Mouse (Mus musculus): ENCODE measurements around the gene Bcar1. TPM values are rescaled to one million over a fixed set of nuclear protein-coding genes. Genes with fewer than 3 reads are reported as not detected.

The Bcar1 gene
- polyA plus RNA-seq, 1 experiment from 2014 or later = 38.5 TPM

DNA sequence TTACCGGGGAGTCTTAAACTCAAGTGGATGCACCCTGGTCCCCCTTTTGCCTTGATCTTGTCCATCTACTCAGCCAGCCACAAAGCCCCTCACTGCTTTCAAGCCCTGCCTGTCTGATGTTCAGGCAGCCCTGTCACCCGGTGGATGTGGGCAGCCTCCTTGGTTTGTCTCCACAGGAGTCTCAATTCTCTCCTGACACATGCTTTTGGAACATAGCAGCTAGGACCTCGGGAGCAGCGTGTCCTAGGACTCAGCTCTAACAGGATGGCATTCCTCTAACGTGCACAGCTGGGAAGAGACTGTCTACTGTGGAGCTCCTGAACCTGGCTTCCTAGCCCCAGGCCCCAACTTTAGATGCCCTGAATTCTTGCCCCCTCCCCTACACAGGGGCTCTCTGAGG lies 37.9 kb downstream of the Bcar1 start:
- H3K27ac ChIP-seq (ENCODE audit: low read length) = peak overlapping the region; percentile 92
- peaks cover 3% of the 10 kb centered on the region; the same call in 1 of the 2 replicates for H3K4me1 ChIP-seq (ENCODE audit: control insufficient read depth, insufficient read depth, low read length)
- no peaks in the 10 kb centered on the region for H3K9me3 ChIP-seq (replicated peaks; ENCODE audit: control insufficient read depth, low read length)
- no peaks in the 10 kb centered on the region for H3K27me3 ChIP-seq (ENCODE audit: control insufficient read depth, insufficient read depth, low read length)
- 57% methylated on average over 5 of the region's 5 CpGs for WGBS
- no peak for ATAC-seq (ENCODE audit: insufficient read depth, low FRiP score)
- H3K36me3 ChIP-seq (ENCODE audit: control insufficient read depth, insufficient read depth, low read length) = peaks cover 4% of the 10 kb centered on the region; the same call in 1 of the 2 replicates
- no peak overlapping the region for H3K4me3 ChIP-seq (replicated peaks; ENCODE audit: low read length)
- no peak overlapping the region for H3K4me2 ChIP-seq (ENCODE audit: low read depth, low read length)
- H3K9ac ChIP-seq (ENCODE audit: low read length) = no peak overlapping the region

DNA sequence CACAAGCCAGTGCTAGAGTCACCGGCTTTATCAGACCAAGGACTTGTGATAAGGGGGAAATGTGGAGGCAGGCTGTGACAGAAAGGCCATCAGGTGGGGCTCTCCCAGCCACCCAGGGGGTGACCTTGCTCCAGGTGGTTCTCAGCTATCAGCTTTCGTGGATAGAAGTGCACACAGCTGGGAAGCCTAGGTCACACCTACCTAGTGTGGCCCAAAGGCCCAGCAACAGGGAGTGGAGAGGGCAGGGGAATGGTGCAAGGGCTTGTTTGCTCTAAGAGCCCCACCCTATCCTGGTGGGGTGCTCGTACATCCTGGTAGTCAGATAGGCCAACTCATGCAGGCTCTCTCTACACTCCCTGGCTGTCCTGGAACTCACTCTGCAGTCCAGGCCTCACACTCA lies 38.4 kb downstream of the Bcar1 start:
- Histone ChIP-seq H3K4me2 (ENCODE audit: low read depth, low read length) (no peak overlapping the region), H3K4me1 (ENCODE audit: control insufficient read depth, insufficient read depth, low read length) (peaks cover 3% of the 10 kb centered on the region; the same call in 1 of the 2 replicates), H3K36me3 (ENCODE audit: control insufficient read depth, insufficient read depth, low read length) (no peaks in the 10 kb centered on the region), H3K27me3 (ENCODE audit: control insufficient read depth, insufficient read depth, low read length) (no peaks in the 10 kb centered on the region), H3K9me3 (replicated peaks; ENCODE audit: control insufficient read depth, low read length) (no peaks in the 10 kb centered on the region), H3K27ac (ENCODE audit: low read length) (peak overlapping the region; percentile 92), H3K4me3 (replicated peaks; ENCODE audit: low read length) (no peak overlapping the region), H3K9ac (ENCODE audit: low read length) (peak overlapping the region; percentile 10; the same call in 1 of the 2 replicates)
- WGBS = 27% methylated on average over 3 of the region's 3 CpGs
- peak; percentile 93 for ATAC-seq (ENCODE audit: insufficient read depth, low FRiP score)

DNA sequence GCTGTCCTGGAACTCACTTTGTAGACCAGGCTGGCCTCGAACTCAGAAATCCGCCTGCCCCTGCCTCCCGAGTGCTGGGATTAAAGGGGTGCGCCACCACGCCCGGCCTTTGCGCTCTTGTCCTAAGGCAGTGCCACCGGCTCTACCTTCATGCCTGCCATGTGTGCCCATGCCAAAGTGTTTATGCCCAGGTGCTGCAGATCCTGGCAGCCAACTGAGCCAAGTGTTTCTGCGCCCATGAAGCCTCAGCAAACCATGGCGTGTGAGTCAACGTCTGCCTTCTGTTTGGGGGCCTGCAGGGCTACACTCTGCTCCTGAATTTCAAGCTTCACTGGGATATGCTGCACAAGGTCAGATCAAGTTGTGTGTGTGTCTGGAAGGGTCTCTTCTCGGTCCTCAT lies 39.0 kb downstream of the Bcar1 start:
- H3K9me3 ChIP-seq (replicated peaks; ENCODE audit: control insufficient read depth, low read length) = no peaks in the 10 kb centered on the region
- ATAC-seq (ENCODE audit: insufficient read depth, low FRiP score) = no peak
- no peaks in the 10 kb centered on the region for H3K36me3 ChIP-seq (ENCODE audit: control insufficient read depth, insufficient read depth, low read length)
- 86% methylated on average over 12 of the region's 12 CpGs for WGBS
- no peak overlapping the region for H3K4me3 ChIP-seq (replicated peaks; ENCODE audit: low read length)
- H3K27ac ChIP-seq (ENCODE audit: low read length) = peak overlapping the region; percentile 92
- H3K9ac ChIP-seq (ENCODE audit: low read length) = peak overlapping the region; percentile 10; the same call in 1 of the 2 replicates
- no peak overlapping the region for H3K4me2 ChIP-seq (ENCODE audit: low read depth, low read length)
- H3K27me3 ChIP-seq (ENCODE audit: control insufficient read depth, insufficient read depth, low read length) = no peaks in the 10 kb centered on the region
- peaks cover 3% of the 10 kb centered on the region; the same call in 1 of the 2 replicates for H3K4me1 ChIP-seq (ENCODE audit: control insufficient read depth, insufficient read depth, low read length)

DNA sequence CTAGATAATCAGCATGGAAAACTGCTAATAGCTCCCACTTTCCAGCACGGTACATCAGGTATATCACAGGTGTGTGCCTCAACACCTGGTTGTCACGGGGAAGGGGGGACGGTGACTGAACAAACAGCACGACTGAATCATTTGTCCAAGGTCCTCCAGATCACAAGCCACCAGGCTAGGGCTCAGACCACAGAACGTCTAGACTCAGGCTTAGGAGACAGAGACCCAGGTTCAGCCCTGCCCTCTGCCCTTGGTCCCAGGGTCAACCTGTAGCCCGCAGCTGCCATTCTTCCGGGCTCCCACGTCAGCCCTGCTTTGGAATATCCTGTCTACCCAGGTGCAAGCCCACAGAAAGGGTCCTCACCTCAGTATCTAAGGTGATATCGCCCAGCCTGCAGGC lies 42.2 kb downstream of the Bcar1 start:
- ATAC-seq (ENCODE audit: insufficient read depth, low FRiP score) = peak; percentile 26; the same call in 1 of the 2 replicates
- Histone ChIP-seq H3K9me3 (replicated peaks; ENCODE audit: control insufficient read depth, low read length) (no peaks in the 10 kb centered on the region), H3K36me3 (ENCODE audit: control insufficient read depth, insufficient read depth, low read length) (no peaks in the 10 kb centered on the region), H3K4me3 (replicated peaks; ENCODE audit: low read length) (no peak overlapping the region), H3K27ac (ENCODE audit: low read length) (no peak overlapping the region), H3K27me3 (ENCODE audit: control insufficient read depth, insufficient read depth, low read length) (no peaks in the 10 kb centered on the region), H3K9ac (ENCODE audit: low read length) (no peak overlapping the region), H3K4me2 (ENCODE audit: low read depth, low read length) (no peak overlapping the region), H3K4me1 (ENCODE audit: control insufficient read depth, insufficient read depth, low read length) (peaks cover 3% of the 10 kb centered on the region; the same call in 1 of the 2 replicates)
- 58% methylated on average over 9 of the region's 9 CpGs for WGBS

DNA sequence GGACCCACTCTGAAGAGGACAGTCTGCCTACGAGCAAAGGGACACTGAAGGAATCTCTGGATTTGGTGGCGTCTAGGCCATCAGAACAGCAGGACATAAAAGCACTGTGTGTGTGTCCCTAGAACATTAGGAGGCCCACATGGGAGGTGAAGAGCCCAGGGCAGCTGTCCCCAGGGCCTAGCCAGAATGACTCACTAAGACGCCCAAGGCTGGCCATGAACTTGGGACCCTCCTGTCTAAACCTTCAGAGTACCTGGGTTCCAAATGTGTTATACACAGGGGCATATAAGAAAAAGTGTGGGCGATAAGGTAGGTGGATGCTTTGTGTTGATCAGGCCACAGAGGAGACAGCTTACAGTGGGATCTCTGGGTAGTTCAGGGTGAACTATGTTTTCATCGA lies 42.9 kb downstream of the Bcar1 start:
- no peaks in the 10 kb centered on the region for H3K36me3 ChIP-seq (ENCODE audit: control insufficient read depth, insufficient read depth, low read length)
- ATAC-seq (ENCODE audit: insufficient read depth, low FRiP score) = no peak
- no peaks in the 10 kb centered on the region for H3K4me1 ChIP-seq (ENCODE audit: control insufficient read depth, insufficient read depth, low read length)
- no peak overlapping the region for H3K4me3 ChIP-seq (replicated peaks; ENCODE audit: low read length)
- 84% methylated on average over 5 of the region's 5 CpGs for WGBS
- H3K27ac ChIP-seq (ENCODE audit: low read length) = peak overlapping the region; percentile 16
- H3K27me3 ChIP-seq (ENCODE audit: control insufficient read depth, insufficient read depth, low read length) = no peaks in the 10 kb centered on the region
- no peak overlapping the region for H3K4me2 ChIP-seq (ENCODE audit: low read depth, low read length)
- no peaks in the 10 kb centered on the region for H3K9me3 ChIP-seq (replicated peaks; ENCODE audit: control insufficient read depth, low read length)
- no peak overlapping the region for H3K9ac ChIP-seq (ENCODE audit: low read length)

DNA sequence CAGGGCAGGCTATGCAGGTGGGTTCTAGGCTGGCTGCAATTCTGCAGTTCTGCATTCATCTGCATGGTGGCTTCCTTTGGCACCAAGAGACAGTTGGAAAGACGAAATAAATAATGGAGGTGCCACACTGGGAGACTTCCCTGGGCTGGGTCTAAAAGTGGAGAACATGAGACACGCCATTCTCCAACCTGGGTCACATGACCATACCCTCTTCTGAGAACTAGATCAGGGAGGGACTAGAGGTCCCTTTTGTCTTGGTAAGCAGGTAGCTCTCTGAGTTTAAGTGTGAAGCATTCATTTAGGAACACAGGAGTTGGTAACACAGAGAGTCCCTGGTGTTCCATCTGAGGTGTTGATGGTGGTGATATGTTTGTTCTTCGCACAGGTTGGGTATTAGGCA lies 43.4 kb downstream of the Bcar1 start:
- ATAC-seq (ENCODE audit: insufficient read depth, low FRiP score) = no peak
- Histone ChIP-seq H3K4me3 (replicated peaks; ENCODE audit: low read length) (no peak overlapping the region), H3K27me3 (ENCODE audit: control insufficient read depth, insufficient read depth, low read length) (no peaks in the 10 kb centered on the region), H3K9me3 (replicated peaks; ENCODE audit: control insufficient read depth, low read length) (no peaks in the 10 kb centered on the region), H3K9ac (ENCODE audit: low read length) (no peak overlapping the region), H3K4me1 (ENCODE audit: control insufficient read depth, insufficient read depth, low read length) (no peaks in the 10 kb centered on the region), H3K4me2 (ENCODE audit: low read depth, low read length) (no peak overlapping the region), H3K27ac (ENCODE audit: low read length) (no peak overlapping the region), H3K36me3 (ENCODE audit: control insufficient read depth, insufficient read depth, low read length) (no peaks in the 10 kb centered on the region)
- 78% methylated on average over 3 of the region's 3 CpGs for WGBS

DNA sequence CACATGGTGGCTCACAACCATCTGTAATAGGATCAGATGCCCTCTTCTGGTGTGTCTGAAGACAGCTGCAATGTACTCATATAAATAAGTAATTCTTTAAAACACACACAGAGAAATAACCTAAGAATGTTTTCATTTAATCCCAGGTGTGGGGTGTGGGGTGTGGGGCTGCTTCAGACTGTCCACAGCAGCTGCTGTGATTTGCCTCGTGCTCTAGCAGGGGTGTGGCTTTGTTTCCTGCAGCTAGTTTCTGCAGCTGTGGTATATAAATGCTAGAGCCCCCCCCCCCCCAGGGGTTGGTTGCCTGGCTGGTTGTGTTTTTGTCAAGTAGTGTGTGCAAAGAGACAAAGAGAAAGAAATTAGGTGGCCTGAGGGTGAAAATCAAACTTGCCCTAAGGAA lies 44.6 kb downstream of the Bcar1 start:
- Histone ChIP-seq H3K27ac (ENCODE audit: low read length) (no peak overlapping the region), H3K9me3 (replicated peaks; ENCODE audit: control insufficient read depth, low read length) (no peaks in the 10 kb centered on the region), H3K9ac (ENCODE audit: low read length) (no peak overlapping the region), H3K4me2 (ENCODE audit: low read depth, low read length) (no peak overlapping the region), H3K36me3 (ENCODE audit: control insufficient read depth, insufficient read depth, low read length) (no peaks in the 10 kb centered on the region), H3K4me3 (replicated peaks; ENCODE audit: low read length) (no peak overlapping the region), H3K27me3 (ENCODE audit: control insufficient read depth, insufficient read depth, low read length) (no peaks in the 10 kb centered on the region), H3K4me1 (ENCODE audit: control insufficient read depth, insufficient read depth, low read length) (no peaks in the 10 kb centered on the region)
- ATAC-seq (ENCODE audit: insufficient read depth, low FRiP score) = no peak
- WGBS = 3% methylated on average over 1 of the region's 1 CpGs

DNA sequence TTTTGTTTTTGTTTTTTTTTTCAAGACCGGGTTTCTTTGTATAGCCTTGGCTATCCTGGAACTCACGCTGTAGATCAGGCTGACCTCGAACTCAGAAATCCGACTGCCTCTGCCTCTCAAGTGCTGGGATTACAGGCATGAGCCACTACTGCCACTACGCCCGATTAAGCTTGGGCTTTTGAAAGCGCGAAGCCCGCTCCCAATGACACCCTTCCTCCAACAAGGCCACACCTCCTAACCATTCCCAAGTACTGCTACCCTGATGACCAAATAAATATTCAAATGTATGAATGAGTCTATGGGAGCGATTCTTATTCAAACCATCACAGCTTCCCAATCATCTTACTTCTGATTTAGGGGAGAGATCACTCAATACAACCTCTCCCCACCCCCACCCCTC lies 46.0 kb downstream of the Bcar1 start:
- no peak for ATAC-seq (ENCODE audit: insufficient read depth, low FRiP score)
- no peak overlapping the region for H3K4me3 ChIP-seq (replicated peaks; ENCODE audit: low read length)
- WGBS = 80% methylated on average over 10 of the region's 10 CpGs

DNA sequence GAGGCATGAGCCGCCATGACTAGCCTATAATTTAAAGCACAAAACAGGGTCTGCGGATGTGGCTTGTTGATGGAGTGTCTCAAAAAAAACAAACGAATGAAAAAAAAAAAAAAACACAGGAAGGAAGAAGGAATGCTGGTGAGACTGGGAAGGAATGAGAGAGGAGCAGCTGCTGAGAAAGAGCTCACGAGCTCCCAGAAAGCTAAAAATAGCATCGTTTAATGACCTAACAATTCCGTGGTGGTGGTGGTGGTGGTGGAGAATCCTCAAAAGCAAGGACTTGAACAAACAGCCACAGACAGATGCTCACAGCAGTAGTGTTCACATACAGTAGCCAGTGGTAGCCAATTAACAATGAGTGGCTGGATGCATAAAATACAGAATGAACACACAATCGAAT lies 48.2 kb downstream of the Bcar1 start:
- H3K9me3 ChIP-seq (replicated peaks; ENCODE audit: control insufficient read depth, low read length) = no peaks in the 10 kb centered on the region
- H3K9ac ChIP-seq (ENCODE audit: low read length) = no peak overlapping the region
- 51% methylated on average over 7 of the region's 7 CpGs for WGBS
- H3K4me1 ChIP-seq (ENCODE audit: control insufficient read depth, insufficient read depth, low read length) = no peaks in the 10 kb centered on the region
- no peak overlapping the region; the same call in 1 of the 2 replicates for H3K27ac ChIP-seq (ENCODE audit: low read length)
- no peaks in the 10 kb centered on the region for H3K36me3 ChIP-seq (ENCODE audit: control insufficient read depth, insufficient read depth, low read length)
- no peak overlapping the region for H3K4me2 ChIP-seq (ENCODE audit: low read depth, low read length)
- no peaks in the 10 kb centered on the region for H3K27me3 ChIP-seq (ENCODE audit: control insufficient read depth, insufficient read depth, low read length)
- no peak overlapping the region for H3K4me3 ChIP-seq (replicated peaks; ENCODE audit: low read length)
- ATAC-seq (ENCODE audit: insufficient read depth, low FRiP score) = no peak

More for the DNA sequence above, 46.0 kb downstream of the Bcar1 start:
- Histone ChIP-seq H3K36me3 (ENCODE audit: control insufficient read depth, insufficient read depth, low read length) (no peaks in the 10 kb centered on the region), H3K9ac (ENCODE audit: low read length) (no peak overlapping the region), H3K4me2 (ENCODE audit: low read depth, low read length) (no peak overlapping the region), H3K4me1 (ENCODE audit: control insufficient read depth, insufficient read depth, low read length) (no peaks in the 10 kb centered on the region), H3K9me3 (replicated peaks; ENCODE audit: control insufficient read depth, low read length) (no peaks in the 10 kb centered on the region), H3K27ac (ENCODE audit: low read length) (no peak overlapping the region), H3K27me3 (ENCODE audit: control insufficient read depth, insufficient read depth, low read length) (no peaks in the 10 kb centered on the region)

All from stomach, embryonic 16.5 days (tissue).